Mouse (Mus musculus) urinary bladder, postnatal 25 days (tissue): ENCODE measurements around the gene Ntng1.

Experiments
- DNase-seq: peaks from one replicate; pipeline ENCODE4 v3.0.0; 2022; ENCODE audit warnings: low spot score

The Ntng1 gene

DNA sequence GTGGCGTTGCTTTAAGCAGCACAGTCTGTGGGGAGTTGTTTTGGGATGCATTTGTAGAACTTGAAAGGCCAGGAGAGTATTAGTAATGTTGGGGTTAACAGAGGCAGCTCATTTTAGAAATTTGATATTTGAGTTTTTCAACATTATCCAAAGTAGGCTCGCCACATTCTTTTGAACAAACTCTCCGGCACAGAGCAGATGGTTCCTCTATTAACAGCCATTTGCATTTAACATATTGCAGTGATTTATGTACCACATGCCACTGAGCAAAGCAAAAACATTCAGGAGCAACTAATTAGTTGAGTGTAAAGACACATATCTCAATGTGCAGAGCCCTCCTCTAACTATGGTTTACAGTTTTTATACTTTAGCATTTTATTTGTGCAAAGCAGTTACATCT lies 224.8 kb downstream of the Ntng1 start:
- DNase-seq: no peak

DNA sequence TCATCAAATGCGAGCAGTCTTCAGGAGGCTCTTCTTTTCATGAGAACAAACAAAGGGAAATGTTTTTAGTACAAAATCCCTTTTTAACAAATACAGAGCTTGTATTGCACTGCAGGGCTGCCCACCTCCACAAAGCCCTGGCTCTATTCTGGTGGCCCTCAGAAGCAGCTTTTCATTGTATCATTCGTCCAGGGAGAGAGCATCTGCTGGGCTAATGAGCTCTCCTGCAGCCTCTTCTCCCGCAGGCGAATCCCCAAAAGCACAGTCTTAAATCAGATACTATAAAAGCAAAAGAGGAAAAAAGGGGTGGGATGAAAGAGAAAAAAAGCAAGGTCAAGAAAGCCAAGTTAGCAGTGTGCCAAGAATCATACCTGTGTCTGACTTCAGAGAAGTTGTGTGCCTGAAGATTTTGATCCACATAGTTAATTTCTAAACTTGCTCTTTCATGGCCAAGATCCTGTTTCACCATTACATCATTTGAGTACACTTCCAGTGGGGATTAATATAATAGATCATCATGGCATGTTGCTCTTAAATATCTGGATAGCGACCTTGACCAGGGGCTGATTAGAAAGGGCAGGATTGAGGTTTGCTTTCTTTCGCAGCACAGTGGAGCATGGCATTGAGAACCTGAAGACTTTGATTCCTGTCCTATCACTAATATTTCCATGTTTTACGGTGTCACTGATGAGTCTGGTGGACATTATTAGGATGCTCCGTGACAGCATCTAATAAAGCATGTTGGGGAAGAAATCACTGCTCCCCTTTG lies 225.7 kb downstream of the Ntng1 start:
- DNase-seq: no peak

DNA sequence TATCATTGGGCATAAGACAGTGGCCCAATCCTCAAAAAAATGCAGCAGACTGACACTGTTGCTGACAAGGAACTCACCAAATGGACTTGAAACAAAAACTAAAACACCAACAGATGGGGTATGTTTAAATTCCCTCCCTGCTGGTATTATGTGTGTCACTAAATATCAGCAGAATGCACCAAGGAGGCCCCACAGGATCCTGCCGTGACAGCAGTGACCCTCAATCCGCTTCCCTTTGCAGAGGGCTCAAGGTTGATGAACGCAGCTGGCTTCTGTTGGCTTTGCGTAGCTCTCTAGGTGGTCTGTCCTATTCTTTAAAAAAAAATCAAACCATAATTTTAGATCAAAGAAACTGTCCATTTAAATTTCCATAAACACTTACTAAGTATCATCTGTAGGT lies 226.7 kb downstream of the Ntng1 start:
- no peak for DNase-seq

DNA sequence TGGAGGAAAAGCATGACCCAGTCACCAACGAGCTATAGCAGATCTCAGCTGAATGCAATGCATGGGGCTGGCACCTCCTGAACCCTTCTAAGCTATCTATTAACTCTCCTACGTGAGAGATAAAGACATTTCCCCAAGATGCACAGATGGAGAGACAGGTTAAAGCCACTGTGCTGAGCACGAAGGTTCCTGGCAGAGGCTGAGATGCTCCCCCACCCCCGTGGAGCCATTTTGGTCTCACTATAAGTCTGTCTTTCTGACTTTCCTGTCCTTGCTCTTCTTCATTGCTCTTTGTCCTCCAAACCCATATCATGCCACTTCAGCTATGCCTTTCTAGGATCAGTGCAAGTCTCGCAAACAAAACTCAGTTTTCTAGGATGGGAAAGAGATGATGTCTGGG lies 229.6 kb downstream of the Ntng1 start:
- no peak for DNase-seq

DNA sequence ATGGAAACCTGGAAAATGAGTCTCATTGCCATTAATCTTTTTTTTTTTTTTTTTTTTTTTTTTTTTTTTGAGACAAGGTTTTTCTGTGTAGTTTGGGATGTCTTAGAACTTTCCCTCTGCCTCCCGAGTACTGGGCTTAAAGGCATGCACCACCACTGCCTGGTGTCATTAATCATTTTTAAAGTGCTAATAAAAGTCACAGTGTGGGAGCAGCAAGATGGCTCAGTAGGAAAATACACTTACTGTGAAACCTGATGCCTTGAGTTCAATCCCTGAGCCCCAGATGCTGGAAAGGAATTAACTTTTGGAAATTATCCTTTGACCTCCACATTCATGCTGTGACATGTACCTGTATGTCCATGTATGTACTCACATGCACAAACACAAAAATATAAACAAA lies 253.2 kb downstream of the Ntng1 start:
- DNase-seq: no peak

DNA sequence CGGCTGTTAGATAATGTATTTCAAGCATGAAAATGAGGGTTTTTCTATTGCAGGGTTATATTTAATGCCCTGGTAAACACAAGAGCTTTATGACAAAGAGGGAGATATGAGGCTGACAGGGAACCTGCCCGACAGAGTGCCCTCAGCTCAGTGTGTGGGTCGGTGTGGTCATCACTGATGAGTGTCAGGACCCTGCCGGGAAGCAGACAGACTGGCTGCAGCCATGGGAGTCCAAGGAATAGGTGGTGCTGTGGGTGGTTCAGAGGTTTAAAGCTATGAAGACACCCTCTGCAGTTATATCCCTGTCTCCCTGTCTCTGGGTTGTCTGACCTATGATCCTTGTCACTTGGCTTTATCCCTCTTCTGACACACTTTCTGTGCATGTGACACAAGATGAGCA lies 258.1 kb downstream of the Ntng1 start:
- no peak for DNase-seq

DNA sequence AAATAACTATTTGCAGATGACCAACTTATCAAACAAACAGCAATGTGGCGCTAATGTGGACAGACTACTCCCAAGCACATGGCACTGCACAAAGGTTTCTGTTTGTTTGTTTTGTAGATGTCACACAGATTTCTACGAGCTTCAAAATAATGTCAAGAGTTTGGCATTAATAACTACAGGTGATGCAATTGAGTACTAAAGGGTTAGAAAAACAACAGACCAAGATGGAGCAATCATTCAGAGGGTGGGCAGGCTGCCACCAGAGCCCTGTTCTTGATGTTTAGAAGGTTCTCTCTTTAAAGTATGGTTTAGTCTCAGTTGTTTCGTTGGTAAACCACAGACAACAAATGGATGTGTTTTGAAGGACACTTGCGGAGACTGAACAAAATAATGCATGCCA lies 264.8 kb downstream of the Ntng1 start:
- DNase-seq: no peak

DNA sequence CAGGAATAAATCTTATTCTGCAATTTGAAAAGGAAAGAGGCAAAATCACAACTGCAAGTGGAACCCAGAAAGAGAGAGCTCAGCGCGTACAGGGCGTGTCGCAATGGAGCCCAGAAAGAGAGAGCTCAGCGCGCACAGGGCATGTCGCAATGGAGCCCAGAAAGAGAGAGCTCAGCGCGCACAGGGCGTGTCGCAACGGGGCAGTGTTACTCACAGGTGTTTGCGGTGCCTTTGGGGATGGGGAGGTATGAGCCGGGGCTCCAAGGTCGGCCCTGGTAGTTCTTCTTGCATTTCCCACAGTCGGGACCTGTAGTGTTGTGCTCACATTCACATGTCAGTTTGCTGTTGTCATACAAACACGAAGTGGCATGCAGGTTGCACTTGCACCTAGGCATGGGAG lies 271.8 kb downstream of the Ntng1 start:
- DNase-seq: no peak

DNA sequence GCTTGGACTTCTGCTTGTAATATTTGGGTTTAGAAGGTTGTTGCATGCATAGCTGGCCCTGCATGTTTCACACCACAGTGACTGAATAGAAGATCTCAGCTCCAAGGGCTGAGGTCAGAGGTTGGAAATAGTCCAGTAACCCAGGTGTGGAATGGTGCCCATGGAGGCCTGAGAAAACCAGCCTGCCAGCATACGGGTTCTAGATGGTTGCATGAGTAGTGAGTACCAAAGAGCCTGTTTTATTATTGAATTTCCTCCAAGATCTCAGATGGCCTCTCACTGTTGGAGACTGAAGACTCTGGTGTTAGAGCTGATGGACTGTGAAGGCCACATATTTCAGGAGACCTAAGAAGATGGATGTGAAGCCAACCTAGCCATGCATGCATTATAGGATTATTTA lies 285.5 kb downstream of the Ntng1 start:
- no peak for DNase-seq

DNA sequence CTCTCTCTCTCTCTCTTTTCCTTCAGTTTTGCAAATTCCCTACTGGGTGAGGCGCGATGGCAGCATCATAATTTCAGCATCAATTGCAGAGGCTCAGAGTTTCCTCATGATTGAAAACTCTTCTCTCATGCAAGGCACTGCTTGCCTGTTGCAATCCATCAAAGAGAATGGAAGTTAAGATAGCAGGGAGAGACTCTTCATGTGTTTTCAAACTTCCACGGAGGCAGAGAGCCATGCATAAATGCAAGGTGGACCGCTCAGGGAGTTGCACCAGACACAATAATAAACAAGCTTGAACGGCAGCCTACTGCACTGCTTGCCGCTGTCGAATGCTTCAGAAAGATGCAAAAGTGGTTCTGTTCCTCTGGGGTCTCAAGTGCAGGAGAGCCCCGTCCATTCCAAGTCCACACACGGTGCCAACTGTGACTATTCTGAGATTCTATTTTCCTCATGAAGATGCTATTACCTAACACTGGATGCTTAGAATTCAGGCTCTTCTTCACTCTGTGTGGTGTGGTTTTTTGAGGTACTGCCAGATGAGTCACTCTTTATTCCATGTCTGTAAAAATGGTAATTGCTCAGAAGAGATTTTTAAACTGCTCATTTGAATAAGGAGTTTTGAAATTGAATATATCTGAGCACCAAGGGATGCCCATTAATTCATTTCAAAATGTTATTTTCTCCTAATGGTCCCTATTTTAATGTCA lies 289.2 kb downstream of the Ntng1 start:
- no peak for DNase-seq

DNA sequence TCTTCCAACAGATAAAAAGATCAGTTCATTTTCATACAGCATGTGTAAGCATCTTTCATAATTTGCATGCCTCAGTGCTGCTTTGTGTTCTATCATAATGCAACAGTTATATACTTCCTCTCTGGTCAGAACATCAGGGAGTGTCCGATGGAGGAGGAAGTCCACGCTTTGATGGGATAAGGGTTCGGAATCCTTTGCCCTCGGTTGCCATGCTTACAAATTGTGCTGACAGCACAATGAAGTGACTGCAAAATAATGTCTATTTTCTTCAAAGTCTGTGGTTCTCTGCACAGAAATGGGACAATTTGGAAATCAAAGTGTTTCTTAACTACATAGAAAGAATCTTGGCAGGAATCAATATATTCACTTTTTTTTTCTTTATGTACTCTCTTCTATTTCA lies 297.2 kb downstream of the Ntng1 start:
- DNase-seq: no peak

DNA sequence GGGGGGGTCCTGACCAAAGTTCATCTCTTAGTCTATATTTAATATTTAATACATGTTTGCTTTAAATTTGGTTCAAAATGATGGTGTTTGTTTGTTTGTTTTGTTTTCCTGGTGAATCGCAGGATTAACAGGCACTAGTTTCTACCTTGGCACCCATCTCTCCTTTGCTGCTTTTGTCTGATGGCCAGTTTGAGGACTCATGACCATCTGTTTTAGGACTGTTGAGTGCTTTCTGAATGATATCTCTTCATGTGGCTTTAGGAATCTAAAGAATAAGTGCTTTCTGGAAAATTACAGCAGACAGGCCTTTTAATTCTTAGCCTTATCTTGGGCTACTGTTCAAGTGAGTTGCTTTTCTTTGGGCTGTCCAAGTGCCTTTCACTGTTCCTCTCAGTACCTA lies 318.0 kb downstream of the Ntng1 start:
- no peak for DNase-seq

DNA sequence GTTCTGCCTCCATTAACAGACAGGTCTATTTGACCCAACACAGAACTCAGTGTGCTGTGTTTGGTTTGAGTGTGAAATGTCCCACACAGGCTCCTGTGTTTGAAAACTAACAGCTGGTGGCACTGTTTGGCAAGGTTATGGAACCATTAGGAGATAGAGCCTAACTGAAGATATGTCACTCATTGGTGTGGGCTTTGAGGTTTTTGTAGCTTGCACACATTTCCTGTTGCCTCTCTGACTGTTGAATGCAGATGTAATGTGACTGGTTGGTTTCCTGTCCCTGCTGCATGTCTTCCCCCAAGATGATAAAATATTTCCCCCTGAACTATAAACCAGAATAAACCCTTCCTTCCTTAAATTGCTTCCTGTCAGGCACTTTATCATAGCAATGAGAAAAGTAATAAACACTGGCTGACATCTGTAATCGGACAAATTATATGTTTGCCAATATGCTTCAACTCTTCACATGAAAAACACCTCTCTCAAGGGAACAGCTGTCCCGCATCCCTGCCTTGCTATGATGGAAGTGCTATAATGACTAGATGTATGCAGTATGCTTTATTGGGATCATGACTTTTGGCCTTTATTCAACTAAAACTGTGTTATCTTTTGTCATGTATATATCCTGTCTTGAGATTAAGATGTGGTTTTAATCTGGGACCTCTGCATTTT lies 320.9 kb downstream of the Ntng1 start:
- DNase-seq: no peak

DNA sequence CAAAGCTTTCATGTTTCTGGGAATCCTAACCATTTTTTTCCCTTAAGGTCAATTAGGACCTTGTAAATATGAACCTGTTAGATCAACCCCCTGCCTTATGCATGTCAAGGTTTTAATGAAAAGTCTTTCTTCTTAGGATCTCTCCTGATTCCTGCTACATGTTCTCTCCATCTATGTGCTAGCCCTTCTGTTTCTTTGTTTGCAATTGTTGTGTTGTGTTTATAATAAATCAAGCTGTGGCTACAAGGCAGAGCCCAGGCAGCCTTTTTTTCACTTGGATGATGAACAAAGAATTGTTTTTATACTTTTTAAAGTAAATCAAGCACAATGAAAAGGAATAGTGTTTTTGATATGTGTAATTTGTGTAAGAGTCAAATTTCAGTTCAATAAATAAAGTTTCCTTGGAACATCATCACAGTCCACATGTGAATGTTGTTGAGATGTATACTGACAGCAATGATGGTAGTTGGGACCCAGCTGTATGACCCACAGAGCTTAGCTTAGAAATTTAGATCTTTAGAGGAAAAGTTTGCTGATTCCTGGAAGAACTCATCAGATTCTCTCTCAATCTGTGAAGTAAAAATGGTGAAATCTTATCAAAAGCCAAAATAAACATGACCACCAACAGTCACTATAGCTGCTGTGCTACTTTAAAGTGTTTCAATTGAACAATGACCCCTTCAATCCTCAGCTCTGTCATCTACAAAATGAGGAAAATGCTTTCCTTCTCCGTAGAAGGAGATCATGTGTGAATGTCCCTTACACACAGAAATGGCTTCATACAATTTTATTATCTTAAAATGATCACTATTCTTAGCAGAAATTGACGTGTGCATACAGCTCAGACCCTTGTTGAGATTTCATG lies 324.8 kb downstream of the Ntng1 start:
- no peak for DNase-seq

DNA sequence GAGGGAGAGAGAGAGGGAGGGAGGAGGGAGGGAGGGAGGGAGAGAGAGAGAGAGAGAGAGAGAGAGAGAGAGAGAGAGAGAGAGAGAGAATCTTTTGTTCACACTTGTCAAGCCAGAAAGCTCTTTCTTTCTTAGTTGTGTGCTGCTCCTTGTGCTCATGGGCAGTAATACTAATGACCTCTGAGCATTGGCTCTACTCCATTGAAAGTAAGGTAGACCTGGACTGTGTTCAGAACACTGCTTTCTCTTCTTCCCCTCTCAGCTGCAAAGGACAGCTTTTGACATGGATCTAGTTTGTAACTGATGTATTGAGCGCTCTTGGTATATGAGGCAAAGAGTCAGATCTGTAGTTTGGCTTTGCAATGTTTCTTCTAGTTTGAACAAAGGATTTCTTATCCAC lies 334.7 kb downstream of the Ntng1 start:
- no peak for DNase-seq

DNA sequence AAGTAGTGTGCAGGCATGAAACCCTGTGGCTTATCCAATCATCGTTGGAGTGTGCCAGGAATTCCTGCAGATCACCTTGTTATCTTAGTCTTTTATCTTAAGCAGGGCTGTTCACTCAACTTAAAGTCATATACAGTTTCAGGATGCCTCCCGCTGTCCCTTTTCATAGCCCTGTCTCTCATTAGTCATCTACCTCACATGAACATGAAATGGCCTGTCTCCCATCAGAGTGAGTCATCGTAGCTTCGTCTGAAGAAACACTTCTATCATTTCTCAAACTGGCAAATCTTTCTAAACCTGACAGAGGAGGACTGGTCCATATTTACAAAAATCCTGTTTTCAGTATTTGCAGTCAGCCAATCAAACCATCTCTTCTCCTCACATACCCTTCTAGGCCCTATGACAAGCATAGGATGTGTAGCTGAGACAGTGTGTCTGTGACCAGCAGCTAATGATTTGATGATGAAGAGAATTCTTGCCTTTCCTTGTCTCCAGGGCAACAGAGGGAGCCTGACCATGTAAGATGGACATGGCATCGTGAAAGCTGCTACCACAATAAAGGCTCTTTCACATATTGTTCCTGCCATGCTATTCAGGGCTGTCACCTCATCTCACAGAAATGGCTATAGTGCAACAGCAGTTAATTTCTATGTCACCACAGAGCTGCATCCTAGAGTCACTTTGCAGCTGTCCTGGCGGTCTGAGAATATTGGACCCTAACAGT lies 336.4 kb downstream of the Ntng1 start:
- no peak for DNase-seq

DNA sequence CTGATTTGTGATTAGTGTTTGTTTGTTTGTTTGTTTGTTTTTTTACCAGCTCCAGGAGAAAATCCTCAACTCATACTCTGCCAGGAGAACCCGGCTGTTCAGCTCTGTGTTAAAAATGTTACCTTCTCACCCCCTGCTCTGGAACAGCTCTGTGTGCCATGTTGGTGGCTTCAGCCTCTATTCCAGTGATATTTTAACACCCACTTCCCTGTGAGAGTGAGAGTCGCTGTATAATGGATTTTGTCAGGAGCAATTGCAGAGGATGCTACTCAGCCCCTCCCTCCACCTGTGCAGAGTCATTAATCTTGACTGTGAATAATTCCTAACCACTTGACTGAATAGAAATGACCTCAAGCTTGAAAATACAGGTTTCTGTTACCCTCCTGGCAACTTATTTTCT lies 339.7 kb downstream of the Ntng1 start:
- DNase-seq: no peak

DNA sequence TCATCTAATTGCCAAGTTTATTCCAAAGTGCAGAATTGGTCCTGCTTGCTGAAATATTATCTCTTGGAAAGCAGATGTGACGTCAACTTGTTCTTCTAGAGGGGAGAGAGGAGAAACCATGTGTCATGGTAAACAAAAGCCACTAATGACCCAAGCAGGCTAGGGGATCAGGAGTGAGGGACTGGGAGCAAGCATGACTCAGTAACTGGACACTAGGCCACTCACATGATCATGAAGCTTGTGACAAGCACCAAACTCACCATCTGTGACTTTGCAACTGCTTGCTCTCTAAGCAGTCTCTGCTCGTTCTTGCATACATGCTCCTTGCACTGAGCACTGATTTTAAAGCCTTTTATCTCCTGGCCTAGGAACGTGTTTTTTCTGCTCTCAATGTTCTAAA lies 340.2 kb downstream of the Ntng1 start:
- DNase-seq: no peak

DNA sequence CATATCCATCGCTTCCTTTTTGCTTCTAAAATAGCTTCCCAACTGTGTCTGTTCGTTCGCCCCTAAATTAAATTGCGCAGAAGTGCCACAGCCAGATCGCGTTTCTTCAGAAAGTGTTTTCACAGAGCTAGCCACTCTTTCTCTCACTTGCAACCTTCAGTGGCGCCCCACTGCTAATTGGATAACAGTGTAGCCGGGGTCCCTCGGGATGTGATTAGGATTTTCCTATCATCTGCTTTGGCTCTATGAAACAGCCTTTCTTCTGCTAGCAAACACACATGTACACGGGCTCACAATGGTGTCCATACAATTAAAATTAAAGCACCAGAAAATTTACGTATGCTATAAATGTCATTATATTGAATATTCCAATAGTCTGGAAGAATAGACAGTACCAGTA lies 346.5 kb downstream of the Ntng1 start:
- no peak for DNase-seq

DNA sequence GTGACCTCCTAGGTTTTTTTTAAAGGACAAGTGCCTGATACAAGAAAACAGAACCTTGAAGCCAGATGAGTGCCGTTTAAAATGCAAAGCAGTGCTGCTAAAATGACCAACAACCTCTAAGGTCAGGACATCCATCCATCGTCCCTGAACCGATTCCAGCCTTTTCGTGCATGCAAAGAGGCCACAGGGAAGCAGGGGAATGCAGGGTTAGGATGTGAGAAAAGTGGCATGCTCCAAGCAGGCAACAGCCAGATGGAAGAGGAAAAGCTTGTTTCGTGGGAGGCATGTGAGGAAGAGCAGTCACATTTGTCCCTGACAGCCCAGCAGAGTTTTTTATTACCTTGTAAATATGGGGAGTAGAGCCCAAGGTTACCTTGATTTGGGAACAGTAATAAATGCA lies 360.6 kb downstream of the Ntng1 start:
- no peak for DNase-seq

DNA sequence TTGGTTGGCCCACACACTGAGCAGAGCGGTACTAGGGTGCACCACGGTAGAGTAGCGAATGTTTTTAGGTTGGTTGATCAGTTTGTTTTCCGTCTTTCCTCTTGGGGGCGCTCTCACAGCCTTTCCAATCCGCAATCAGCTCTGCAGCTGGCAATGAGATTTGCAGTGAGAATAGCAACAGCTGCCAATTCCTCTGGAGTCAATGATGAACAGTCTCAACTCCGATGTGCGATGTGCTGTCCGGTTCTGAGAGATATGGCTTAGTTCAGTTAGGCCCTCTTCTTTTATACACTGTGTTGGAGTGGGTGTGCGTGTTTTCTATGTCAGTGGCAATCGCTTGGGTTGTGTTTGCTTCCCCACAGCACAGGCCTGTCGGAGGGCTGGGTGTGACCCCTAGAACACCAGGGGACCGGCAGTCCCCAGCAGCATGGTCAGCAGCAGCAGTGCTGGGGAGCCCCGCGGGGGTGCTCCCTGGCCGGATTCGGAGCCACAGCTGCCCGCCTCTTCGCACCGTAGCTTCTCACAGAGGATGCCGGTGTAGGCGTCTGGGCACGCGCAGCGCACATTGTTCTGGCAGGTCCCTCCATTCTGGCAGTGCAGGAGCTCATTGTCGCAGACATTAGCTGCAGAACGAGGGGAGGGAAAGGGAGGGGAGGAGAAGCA lies 361.4 kb downstream of the Ntng1 start:
- no peak for DNase-seq
